Mouse (Mus musculus): ENCODE data around the gene Tdrd7. TPM values are rescaled to one million over a fixed set of nuclear protein-coding genes. Genes with fewer than 3 reads are reported as not detected.

Gene Tdrd7
- polyA plus RNA-seq, 1 experiment from 2014 or later = 24.9 TPM

DNA sequence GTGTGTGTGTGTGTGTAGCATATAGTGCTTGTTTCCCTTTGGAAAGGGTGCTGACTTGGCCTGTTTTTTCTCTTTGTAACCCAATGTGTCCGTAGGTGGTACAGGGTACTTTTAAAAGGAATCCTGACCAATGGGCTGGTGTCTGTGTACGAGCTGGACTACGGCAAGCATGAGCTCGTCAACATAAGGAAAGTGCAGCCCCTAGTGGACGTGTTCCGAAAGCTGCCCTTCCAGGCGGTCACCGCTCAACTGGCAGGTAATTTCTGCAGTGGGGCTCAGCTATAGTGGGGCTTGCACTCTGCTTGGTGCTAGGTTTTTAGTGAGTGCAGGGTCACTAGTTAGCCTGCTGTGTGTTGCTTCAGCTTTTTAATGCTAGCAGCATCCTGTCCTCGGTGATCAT is 64.4 kb downstream of the Tdrd7 start:
- H3K4me1 ChIP-seq (ENCODE audit: control insufficient read depth, insufficient read depth, low read length) = no peaks in the 10 kb centered on the region
- H3K4me3 ChIP-seq (ENCODE audit: low read depth, low read length) = no peak overlapping the region
- H3K4me2 ChIP-seq (ENCODE audit: low read length) = no peak overlapping the region
- no peaks in the 10 kb centered on the region for H3K27me3 ChIP-seq (ENCODE audit: control insufficient read depth, insufficient read depth, low read depth, low read length)
- H3K27ac ChIP-seq (ENCODE audit: low read length) = no peak overlapping the region
- 51% methylated on average over 9 of the region's 9 CpGs for WGBS
- no peak overlapping the region for H3K9ac ChIP-seq (ENCODE audit: low read depth, low read length)
- no peak for ATAC-seq
- H3K36me3 ChIP-seq (ENCODE audit: control insufficient read depth, insufficient read depth, low read length) = no peaks in the 10 kb centered on the region; the same call in 1 of the 2 replicates
- H3K9me3 ChIP-seq (replicated peaks; ENCODE audit: control insufficient read depth, low read length, poor library complexity, severe bottlenecking) = no peaks in the 10 kb centered on the region

DNA sequence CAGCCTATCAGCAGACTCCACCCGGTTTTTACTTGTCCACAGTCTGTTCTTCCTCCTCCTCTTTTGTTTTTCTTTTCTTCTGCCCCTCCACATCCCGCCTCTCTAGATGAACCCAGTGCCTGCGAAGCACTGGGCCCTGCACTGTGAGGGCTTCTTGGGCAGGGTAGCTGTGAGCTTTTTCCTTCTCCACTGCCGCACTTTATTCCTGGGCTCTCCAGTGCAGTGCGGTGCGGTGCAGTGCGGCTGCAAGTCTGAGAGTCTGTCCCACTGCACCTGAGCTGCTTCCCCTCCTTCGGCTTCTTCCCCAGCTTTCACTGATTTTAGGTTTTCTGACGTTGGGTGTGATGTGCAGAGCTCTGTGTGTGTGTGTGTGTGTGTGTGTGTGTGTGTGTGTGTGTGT is 67.3 kb downstream of the Tdrd7 start:
- H3K9ac ChIP-seq (ENCODE audit: low read depth, low read length) = no peak overlapping the region
- no peak overlapping the region for H3K4me2 ChIP-seq (ENCODE audit: low read length)
- H3K27me3 ChIP-seq (ENCODE audit: control insufficient read depth, insufficient read depth, low read depth, low read length) = peaks cover 2% of the 10 kb centered on the region
- no peak overlapping the region for H3K27ac ChIP-seq (ENCODE audit: low read length)
- H3K9me3 ChIP-seq (replicated peaks; ENCODE audit: control insufficient read depth, low read length, poor library complexity, severe bottlenecking) = no peaks in the 10 kb centered on the region
- ATAC-seq = no peak
- H3K36me3 ChIP-seq (ENCODE audit: control insufficient read depth, insufficient read depth, low read length) = no peaks in the 10 kb centered on the region; the same call in 1 of the 2 replicates
- no peak overlapping the region for H3K4me3 ChIP-seq (ENCODE audit: low read depth, low read length)
- 66% methylated on average over 9 of the region's 9 CpGs for WGBS
- no peaks in the 10 kb centered on the region for H3K4me1 ChIP-seq (ENCODE audit: control insufficient read depth, insufficient read depth, low read length)

DNA sequence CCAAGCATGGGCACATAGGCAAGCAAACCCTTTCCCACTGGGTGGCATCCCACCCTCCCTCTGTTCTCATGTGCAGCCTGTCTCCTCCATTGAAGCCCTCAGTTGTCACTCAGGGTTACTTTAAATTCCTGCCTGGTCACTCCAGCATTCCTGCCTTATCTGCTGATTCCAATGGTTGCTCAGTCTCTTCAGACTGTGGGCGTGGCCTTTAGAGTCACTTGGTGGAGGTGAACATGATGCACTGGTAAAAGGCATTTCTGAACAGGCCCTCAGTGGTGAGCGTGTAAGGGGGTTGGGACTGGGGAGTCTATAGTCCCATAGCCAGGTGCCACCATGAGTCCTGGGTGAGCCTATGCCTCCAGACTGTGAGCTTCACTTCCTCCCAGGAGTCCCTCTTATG is 68.1 kb downstream of the Tdrd7 start:
- H3K36me3 ChIP-seq (ENCODE audit: control insufficient read depth, insufficient read depth, low read length) = no peaks in the 10 kb centered on the region; the same call in 1 of the 2 replicates
- H3K4me3 ChIP-seq (ENCODE audit: low read depth, low read length) = no peak overlapping the region
- H3K9ac ChIP-seq (ENCODE audit: low read depth, low read length) = no peak overlapping the region
- H3K4me2 ChIP-seq (ENCODE audit: low read length) = no peak overlapping the region
- ATAC-seq = no peak
- H3K9me3 ChIP-seq (replicated peaks; ENCODE audit: control insufficient read depth, low read length, poor library complexity, severe bottlenecking) = no peaks in the 10 kb centered on the region
- peaks cover 10% of the 10 kb centered on the region for H3K27me3 ChIP-seq (ENCODE audit: control insufficient read depth, insufficient read depth, low read depth, low read length)
- H3K27ac ChIP-seq (ENCODE audit: low read length) = no peak overlapping the region
- WGBS = 98% methylated on average over 2 of the region's 2 CpGs
- no peaks in the 10 kb centered on the region for H3K4me1 ChIP-seq (ENCODE audit: control insufficient read depth, insufficient read depth, low read length)

- 10% methylated on average over 12 of the region's 12 CpGs for WGBS
- H3K9me3 ChIP-seq (replicated peaks; ENCODE audit: control insufficient read depth, low read length, poor library complexity, severe bottlenecking) = no peaks in the 10 kb centered on the region
- no peak overlapping the region for H3K9ac ChIP-seq (ENCODE audit: low read depth, low read length)
- H3K27ac ChIP-seq (ENCODE audit: low read length) = no peak overlapping the region
- H3K27me3 ChIP-seq (ENCODE audit: control insufficient read depth, insufficient read depth, low read depth, low read length) = peaks cover 35% of the 10 kb centered on the region
- H3K4me3 ChIP-seq (ENCODE audit: low read depth, low read length) = peak overlapping the region; percentile 56
- peaks cover 9% of the 10 kb centered on the region; the same call in 1 of the 2 replicates for H3K4me1 ChIP-seq (ENCODE audit: control insufficient read depth, insufficient read depth, low read length)
- peak overlapping the region; percentile 98 for H3K4me2 ChIP-seq (ENCODE audit: low read length)
- H3K36me3 ChIP-seq (ENCODE audit: control insufficient read depth, insufficient read depth, low read length) = no peaks in the 10 kb centered on the region
- no peak for ATAC-seq
These were observed 73.4 kb downstream of the Tdrd7 start for GRCm38 (mm10) chr4:46038591-46038891.

DNA sequence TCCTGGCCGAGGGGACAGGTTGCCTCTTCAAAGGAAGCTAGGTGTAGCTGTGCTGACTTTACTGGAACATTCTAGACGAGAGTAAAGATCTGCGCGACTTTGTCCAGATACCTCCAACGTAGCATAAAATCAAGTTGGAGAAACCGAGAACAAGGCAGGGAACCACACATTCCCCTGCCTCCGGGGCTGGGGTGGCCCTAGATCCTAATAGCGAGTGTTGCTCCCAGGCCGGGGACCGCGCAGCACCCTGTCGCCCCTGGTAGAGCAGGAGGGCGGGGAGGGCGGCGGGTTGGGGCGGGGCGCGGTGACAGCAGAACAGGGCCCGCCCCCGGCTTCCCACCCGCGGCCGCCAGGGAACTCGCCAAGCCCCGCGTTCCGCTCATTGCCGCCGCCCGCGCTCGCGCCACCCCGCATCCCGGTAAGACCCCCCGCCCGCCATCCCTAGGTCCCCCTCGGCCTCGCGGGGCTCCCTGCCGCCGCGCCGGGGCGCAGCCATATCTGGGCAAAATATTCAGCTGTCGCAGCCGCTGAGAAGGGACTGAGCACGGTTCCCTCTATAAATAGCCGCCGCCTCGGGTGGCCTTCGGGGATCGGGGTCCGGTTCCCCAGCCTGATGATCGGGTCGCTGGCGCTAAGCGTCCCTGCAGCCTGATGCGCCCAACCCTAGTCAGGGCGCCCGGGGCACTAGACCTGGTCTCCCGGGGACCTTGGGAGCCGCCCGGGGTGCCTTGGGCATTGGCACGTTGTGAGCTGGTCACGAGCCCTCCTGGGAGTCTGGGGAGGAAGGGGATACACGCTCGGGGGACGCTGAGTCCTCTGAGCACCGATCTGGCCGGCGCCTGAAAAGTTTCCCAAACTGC is 74.0 kb downstream of the Tdrd7 start, which contains the start of gene Tmod1:
TSS of gene Tmod1 (plus strand) at position 44 of the 860 bp plus-strand sequence.
- Histone ChIP-seq H3K4me3 (ENCODE audit: low read depth, low read length) (peak within 1 kb of the TSS; percentile 56), H3K4me2 (ENCODE audit: low read length) (peak within 1 kb of the TSS; percentile 98), H3K9ac (ENCODE audit: low read depth, low read length) (peak within 1 kb of the TSS; percentile 65), H3K27ac (ENCODE audit: low read length) (no peak within 1 kb of the TSS), H3K27me3 (ENCODE audit: control insufficient read depth, insufficient read depth, low read depth, low read length) (peaks cover 35% of the 10 kb centered on the region), H3K36me3 (ENCODE audit: control insufficient read depth, insufficient read depth, low read length) (no peaks in the 10 kb centered on the region), H3K4me1 (ENCODE audit: control insufficient read depth, insufficient read depth, low read length) (peaks cover 9% of the 10 kb centered on the region; the same call in 1 of the 2 replicates), H3K9me3 (replicated peaks; ENCODE audit: control insufficient read depth, low read length, poor library complexity, severe bottlenecking) (no peaks in the 10 kb centered on the region)
- under 1% methylated on average over 64 of the region's 72 CpGs for WGBS
- ATAC-seq = peak; percentile 73

DNA sequence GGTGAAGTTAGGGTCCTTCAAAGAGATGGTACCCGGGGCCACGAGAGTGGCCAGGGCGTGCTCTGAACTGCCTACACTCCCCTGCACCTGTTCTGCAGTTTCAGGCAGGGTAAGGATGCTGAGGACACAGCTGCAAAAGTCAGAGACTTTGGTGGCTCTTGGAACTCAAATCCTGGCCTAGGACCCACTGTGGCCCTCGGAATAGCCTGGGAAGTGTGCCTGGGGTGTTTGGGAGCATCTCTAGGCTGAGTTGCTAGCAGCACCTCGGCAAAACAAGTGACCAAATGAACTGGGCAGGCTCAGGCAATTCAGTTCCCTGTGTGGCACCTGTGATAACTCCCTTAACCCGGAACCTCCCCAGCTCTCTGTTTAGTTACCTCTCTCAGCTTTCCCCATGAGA is 74.8 kb downstream of the Tdrd7 start:
- no peaks in the 10 kb centered on the region for H3K9me3 ChIP-seq (replicated peaks; ENCODE audit: control insufficient read depth, low read length, poor library complexity, severe bottlenecking)
- H3K4me2 ChIP-seq (ENCODE audit: low read length) = peak overlapping the region; percentile 98; the same call in 1 of the 2 replicates
- WGBS = 20% methylated on average over 6 of the region's 6 CpGs
- peaks cover 35% of the 10 kb centered on the region for H3K27me3 ChIP-seq (ENCODE audit: control insufficient read depth, insufficient read depth, low read depth, low read length)
- no peak overlapping the region for H3K27ac ChIP-seq (ENCODE audit: low read length)
- no peak overlapping the region for H3K4me3 ChIP-seq (ENCODE audit: low read depth, low read length)
- H3K4me1 ChIP-seq (ENCODE audit: control insufficient read depth, insufficient read depth, low read length) = peaks cover 9% of the 10 kb centered on the region; the same call in 1 of the 2 replicates
- no peak overlapping the region for H3K9ac ChIP-seq (ENCODE audit: low read depth, low read length)
- no peak for ATAC-seq
- no peaks in the 10 kb centered on the region for H3K36me3 ChIP-seq (ENCODE audit: control insufficient read depth, insufficient read depth, low read length)

DNA sequence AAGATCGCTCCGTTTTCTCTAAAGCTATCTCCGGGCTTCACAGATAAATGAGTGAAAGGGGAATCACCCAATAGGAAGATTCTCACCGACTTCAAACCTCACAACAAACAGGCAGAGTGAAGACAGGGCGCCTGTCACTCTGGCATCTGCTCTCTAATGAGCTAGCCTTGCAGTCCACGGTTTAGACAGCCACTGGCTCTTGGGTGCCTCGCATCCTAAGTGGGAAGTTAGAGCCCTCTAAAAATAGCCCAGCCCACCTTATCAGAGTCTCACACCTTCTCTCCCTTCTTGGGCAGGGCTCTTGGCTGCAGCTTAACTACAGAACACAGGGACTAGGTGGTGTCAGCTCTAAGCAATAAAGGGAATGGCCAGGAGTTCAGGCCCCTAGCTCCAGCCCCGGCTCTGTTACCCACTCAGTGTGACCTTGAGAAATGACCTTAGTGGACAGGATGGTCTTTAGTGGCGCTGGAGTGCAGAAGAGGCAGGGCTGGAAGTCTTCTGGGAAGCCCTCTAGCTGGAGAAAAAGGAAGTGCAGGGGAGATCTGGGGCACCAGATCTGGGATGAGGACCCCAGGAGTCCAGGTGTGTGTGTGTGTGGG is 75.6 kb downstream of the Tdrd7 start:
- peaks cover 9% of the 10 kb centered on the region; the same call in 1 of the 2 replicates for H3K4me1 ChIP-seq (ENCODE audit: control insufficient read depth, insufficient read depth, low read length)
- no peaks in the 10 kb centered on the region for H3K36me3 ChIP-seq (ENCODE audit: control insufficient read depth, insufficient read depth, low read length)
- no peak for ATAC-seq
- no peak overlapping the region for H3K27ac ChIP-seq (ENCODE audit: low read length)
- no peak overlapping the region for H3K9ac ChIP-seq (ENCODE audit: low read depth, low read length)
- H3K9me3 ChIP-seq (replicated peaks; ENCODE audit: control insufficient read depth, low read length, poor library complexity, severe bottlenecking) = no peaks in the 10 kb centered on the region
- 21% methylated on average over 9 of the region's 9 CpGs for WGBS
- no peak overlapping the region for H3K4me2 ChIP-seq (ENCODE audit: low read length)
- H3K27me3 ChIP-seq (ENCODE audit: control insufficient read depth, insufficient read depth, low read depth, low read length) = peaks cover 35% of the 10 kb centered on the region
- H3K4me3 ChIP-seq (ENCODE audit: low read depth, low read length) = no peak overlapping the region

- H3K4me3 ChIP-seq (ENCODE audit: low read depth, low read length) = no peak overlapping the region
These were observed 76.8 kb downstream of the Tdrd7 start for GRCm38 (mm10) chr4:46041761-46042504.

More at GRCm38 (mm10) chr4:46041761-46042504, 76.8 kb downstream of the Tdrd7 start:
- no peak overlapping the region for H3K9ac ChIP-seq (ENCODE audit: low read depth, low read length)
- H3K4me1 ChIP-seq (ENCODE audit: control insufficient read depth, insufficient read depth, low read length) = peaks cover 9% of the 10 kb centered on the region; the same call in 1 of the 2 replicates
- no peak overlapping the region for H3K27ac ChIP-seq (ENCODE audit: low read length)
- no peaks in the 10 kb centered on the region for H3K36me3 ChIP-seq (ENCODE audit: control insufficient read depth, insufficient read depth, low read length)
- 24% methylated on average over 7 of the region's 7 CpGs for WGBS
- peaks cover 35% of the 10 kb centered on the region for H3K27me3 ChIP-seq (ENCODE audit: control insufficient read depth, insufficient read depth, low read depth, low read length)
- H3K4me2 ChIP-seq (ENCODE audit: low read length) = no peak overlapping the region
- no peak for ATAC-seq
- H3K9me3 ChIP-seq (replicated peaks; ENCODE audit: control insufficient read depth, low read length, poor library complexity, severe bottlenecking) = no peaks in the 10 kb centered on the region
